Mouse (Mus musculus) liver, embryonic 14.5 days (tissue): ENCODE data around the gene Hist2h3b.
"Not testable (repeated sequence)": the region's sequence is repeated elsewhere in the genome, so short reads cannot be mapped to it uniquely, and the experiment has no call there.

Experiments
- CTCF ChIP-seq: IDR thresholded peaks from 2 replicates; pipeline ENCODE4 v1.5.1; 2016; ENCODE audit warnings: antibody characterized with exemption, low read depth, control low read depth
- EP300 ChIP-seq: IDR thresholded peaks from 2 replicates; pipeline ENCODE4 v1.6.1; 2016; ENCODE audit warnings: antibody characterized with exemption, low read depth

- TF ChIP-seq EP300, result peak; percentile 62
- TF ChIP-seq CTCF, result not testable (repeated sequence)
Measured at GRCm38 (mm10) chr3:96239949-96240798, 28.3 kb upstream of the Hist2h3b start, which contains the start of gene Hist2h2aa2.
